Mouse (Mus musculus): ENCODE measurements around the gene Gm20388. TPM values are rescaled to one million over a fixed set of nuclear protein-coding genes. Genes with fewer than 3 reads are reported as not detected.
"Not testable (repeated sequence)": the region's sequence is repeated elsewhere in the genome, so short reads cannot be mapped to it uniquely, and the experiment has no call there.

The Gm20388 gene
- polyA plus RNA-seq, 1 experiment from 2014 or later: 2.5 TPM

DNA sequence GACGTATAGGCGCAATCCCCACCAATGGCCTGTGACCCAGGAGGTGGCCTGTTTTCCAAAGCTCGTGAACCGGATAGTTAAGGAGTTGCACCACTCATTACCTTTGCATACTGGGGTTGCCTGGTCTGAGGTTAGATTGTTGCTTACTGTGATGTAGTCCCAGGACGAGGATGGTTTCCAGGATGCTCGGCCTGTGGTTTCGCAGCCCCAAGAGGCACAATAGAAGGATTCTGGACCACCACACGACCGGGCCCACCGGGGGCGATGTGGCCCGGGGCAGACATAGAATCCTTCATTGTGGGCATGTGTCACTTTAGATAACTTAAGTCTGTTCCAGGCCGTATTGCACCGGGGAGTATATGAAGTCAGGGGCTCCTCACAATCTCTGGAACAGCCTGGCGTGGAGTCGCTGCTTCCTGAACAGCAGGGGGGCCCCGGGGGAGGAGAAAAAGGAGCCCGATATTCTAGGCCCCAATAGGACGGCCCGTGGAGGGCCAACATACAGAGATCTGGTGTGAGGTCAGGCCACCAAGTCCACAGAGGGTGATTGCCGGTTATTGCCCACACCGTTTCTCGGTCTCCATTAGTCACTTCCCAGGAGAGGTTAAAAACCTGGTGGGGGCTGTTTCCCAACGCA is 3517.1 kb downstream of the Gm20388 start:
- peaks cover 38% of the 10 kb centered on the region for H3K9me3 ChIP-seq (replicated peaks)
- H3K4me1 ChIP-seq: no peaks in the 10 kb centered on the region
- no peaks in the 10 kb centered on the region for H3K36me3 ChIP-seq
- no peak overlapping the region for H3K4me3 ChIP-seq
- DNase-seq (ENCODE audit: low spot score): no peak
- no peaks in the 10 kb centered on the region for H3K27me3 ChIP-seq (ENCODE audit: low read depth, poor library complexity, severe bottlenecking)
- no peak overlapping the region for H3K27ac ChIP-seq
- 97% methylated on average over 24 of the region's 24 CpGs for WGBS

DNA sequence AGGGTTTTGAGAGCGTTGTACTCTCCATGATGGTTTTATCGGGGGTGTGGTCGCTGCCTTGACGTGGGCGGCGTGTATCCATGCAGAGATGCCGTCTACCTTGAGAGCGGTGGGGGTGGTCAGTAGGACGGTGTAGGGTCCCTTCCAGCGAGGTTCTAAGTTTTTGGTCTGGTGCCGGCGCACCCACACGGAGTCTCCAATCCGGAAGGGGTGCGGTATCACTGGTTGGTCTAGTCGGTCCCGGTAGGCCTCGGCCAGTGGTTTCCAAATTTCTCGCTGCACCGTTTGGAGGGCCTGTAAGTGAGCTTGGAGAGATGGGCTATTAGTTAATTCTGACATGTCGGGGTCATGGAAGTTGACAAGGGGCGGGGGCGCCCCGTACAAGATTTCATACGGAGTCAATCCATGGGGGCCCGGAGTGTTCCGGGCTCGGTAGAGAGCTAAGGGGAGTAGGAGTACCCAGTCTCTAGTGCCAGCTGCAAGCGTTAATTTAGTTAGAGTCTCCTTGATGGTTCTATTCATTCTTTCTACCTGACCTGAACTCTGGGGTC is 3517.8 kb downstream of the Gm20388 start:
- no peak for DNase-seq (ENCODE audit: low spot score)
- H3K27ac ChIP-seq: no peak overlapping the region
- WGBS: 97% methylated on average over 29 of the region's 29 CpGs
- no peaks in the 10 kb centered on the region for H3K4me1 ChIP-seq
- H3K27me3 ChIP-seq (ENCODE audit: low read depth, poor library complexity, severe bottlenecking): no peaks in the 10 kb centered on the region
- H3K4me3 ChIP-seq: no peak overlapping the region
- H3K9me3 ChIP-seq (replicated peaks): peaks cover 42% of the 10 kb centered on the region
- no peaks in the 10 kb centered on the region for H3K36me3 ChIP-seq

DNA sequence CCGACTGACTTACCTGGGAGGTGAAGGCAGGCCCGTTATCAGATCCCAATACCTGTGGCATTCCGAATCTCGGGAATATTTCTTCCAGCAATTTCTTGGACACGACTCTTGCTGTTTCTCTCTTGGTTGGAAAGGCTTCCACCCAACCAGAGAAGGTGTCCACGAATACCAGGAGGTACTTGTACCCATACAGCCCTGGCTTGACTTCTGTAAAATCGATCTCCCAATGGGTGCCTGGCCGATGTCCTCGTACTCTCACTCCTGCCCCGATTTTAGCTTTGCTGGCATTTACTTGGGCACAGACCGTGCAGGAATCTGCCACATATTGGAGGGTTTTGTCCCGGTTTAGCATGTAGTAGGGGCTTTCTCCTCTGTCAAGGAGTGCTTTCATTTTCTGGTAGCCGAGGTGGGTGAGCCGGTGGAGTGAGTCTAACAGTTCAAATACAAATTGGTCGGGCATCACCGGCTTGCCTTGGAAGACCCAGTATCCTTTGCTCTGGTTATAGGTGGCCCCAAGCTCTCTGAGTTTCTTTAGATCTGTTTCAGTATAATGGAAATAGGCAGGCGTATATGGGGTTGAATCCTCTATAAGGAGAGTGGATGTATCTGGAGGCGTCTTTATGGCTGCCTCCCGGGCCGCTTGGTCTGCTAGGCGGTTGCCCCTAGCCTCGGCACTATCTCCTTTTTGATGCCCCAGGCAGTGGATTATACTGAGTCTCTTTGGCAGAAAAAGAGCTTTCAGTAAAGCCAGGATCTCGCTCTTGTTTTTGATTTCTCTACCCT is 3518.5 kb downstream of the Gm20388 start:
- no peaks in the 10 kb centered on the region for H3K36me3 ChIP-seq
- no peak overlapping the region for H3K27ac ChIP-seq
- H3K4me3 ChIP-seq: no peak overlapping the region
- DNase-seq (ENCODE audit: low spot score): no peak
- peaks cover 42% of the 10 kb centered on the region for H3K9me3 ChIP-seq (replicated peaks)
- WGBS: 96% methylated on average over 23 of the region's 23 CpGs
- H3K4me1 ChIP-seq: no peaks in the 10 kb centered on the region
- H3K27me3 ChIP-seq (ENCODE audit: low read depth, poor library complexity, severe bottlenecking): no peaks in the 10 kb centered on the region

DNA sequence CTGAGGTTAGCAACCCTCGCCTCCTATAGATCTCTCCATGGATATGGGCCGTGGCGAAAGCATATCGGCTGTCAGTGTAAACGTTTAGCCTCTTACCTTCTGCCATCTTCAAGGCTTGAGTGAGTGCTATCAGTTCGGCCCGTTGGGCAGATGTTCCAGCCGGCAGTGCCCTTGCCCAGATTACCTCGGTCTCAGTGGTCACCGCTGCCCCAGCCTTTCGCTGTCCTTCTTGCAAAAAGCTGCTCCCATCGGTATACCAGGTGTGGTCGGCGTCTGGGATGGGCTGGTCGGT is 3519.0 kb downstream of the Gm20388 start:
- H3K4me3 ChIP-seq; H3K27ac ChIP-seq; H3K27me3 ChIP-seq (ENCODE audit: low read depth, poor library complexity, severe bottlenecking); DNase-seq (ENCODE audit: low spot score); H3K36me3 ChIP-seq; H3K4me1 ChIP-seq: not testable (repeated sequence)
- peaks cover 42% of the 10 kb centered on the region for H3K9me3 ChIP-seq (replicated peaks)
- WGBS: 96% methylated on average over 15 of the region's 15 CpGs

DNA sequence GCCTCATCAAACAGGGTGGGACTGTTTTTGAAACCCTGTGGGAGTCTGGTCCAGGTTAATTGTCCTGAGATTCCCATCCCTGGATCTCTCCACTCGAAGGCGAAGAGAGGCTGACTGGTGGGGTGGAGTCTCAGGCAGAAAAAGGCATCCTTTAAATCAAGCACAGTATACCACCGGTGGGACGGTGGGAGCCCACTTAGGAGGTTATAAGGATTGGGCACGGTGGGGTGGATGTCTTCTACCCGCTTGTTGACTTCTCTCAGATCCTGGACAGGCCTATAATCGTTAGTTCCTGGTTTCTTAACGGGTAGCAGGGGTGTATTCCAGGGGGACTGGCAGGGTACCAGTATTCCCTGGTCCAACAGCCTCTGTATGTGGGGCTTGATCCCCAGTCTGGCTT is 3520.3 kb downstream of the Gm20388 start:
- not testable (repeated sequence) for H3K27ac ChIP-seq; H3K4me3 ChIP-seq; H3K36me3 ChIP-seq; H3K27me3 ChIP-seq (ENCODE audit: low read depth, poor library complexity, severe bottlenecking); DNase-seq (ENCODE audit: low spot score); H3K4me1 ChIP-seq
- 90% methylated on average over 8 of the region's 8 CpGs for WGBS
- H3K9me3 ChIP-seq (replicated peaks): peaks cover 42% of the 10 kb centered on the region

DNA sequence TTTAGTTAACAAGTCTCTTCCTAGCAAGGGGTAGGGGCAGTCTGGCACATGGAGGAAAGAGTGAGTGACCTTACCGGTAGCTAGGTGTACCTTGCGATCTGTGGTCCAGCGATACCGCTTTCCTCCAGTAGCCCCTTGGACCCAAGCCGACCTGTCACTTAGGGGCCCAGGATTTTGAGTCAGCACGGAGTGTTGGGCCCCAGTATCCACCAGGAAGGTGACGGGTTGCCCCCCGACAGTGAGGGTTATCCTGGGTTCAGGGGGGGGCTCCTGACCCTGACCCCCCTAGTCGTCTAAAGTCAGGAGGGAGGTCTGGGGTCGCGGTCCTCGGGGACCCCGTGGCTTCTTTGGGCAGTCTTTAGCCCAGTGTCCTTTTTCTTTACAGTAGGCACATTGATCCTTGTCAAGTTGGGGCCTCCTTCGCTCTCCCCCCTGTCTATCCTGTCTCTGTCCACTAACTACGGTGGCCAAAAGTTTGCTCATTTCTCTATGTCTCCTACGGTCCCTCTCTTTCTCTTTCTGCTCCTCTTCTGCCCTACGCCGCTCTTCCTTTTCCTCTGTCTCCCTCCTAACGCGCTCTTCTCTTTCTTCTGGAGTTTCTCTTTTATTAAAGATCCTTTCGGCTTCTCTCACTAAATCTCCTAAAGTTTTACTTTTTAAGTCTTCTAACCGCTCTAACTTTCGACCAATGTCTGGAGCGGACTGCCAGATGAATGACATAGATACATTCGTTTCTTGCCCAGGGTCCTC is 3521.2 kb downstream of the Gm20388 start:
- Histone ChIP-seq H3K4me3 (no peak overlapping the region), H3K4me1 (no peaks in the 10 kb centered on the region), H3K36me3 (no peaks in the 10 kb centered on the region), H3K9me3 (replicated peaks) (peaks cover 42% of the 10 kb centered on the region), H3K27me3 (ENCODE audit: low read depth, poor library complexity, severe bottlenecking) (no peaks in the 10 kb centered on the region), H3K27ac (no peak overlapping the region)
- no peak for DNase-seq (ENCODE audit: low spot score)
- WGBS: 97% methylated on average over 25 of the region's 25 CpGs

DNA sequence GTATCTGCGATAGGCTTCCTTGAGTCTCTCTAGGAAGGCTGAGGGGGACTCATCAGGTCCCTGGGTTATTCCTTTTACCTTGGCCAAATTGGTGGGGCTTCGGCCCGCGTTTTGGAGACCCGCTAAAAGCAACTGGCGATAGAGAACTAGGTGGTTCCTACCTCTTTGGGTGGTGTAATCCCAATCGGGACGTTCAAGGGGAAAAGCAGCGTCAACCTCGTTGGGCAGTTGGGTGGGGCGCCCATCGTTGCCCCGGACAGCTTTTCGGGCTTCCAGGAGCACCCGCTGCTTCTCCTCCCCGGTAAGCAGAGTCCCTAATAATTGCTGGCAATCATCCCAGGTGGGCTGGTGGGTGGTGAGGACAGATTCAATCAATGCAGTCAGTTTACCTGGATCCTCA is 3521.7 kb downstream of the Gm20388 start:
- DNase-seq (ENCODE audit: low spot score): no peak
- H3K9me3 ChIP-seq (replicated peaks): peaks cover 36% of the 10 kb centered on the region
- H3K36me3 ChIP-seq: no peaks in the 10 kb centered on the region
- 95% methylated on average over 16 of the region's 16 CpGs for WGBS
- no peak overlapping the region for H3K27ac ChIP-seq
- H3K27me3 ChIP-seq (ENCODE audit: low read depth, poor library complexity, severe bottlenecking): no peaks in the 10 kb centered on the region
- no peak overlapping the region for H3K4me3 ChIP-seq
- no peaks in the 10 kb centered on the region for H3K4me1 ChIP-seq

DNA sequence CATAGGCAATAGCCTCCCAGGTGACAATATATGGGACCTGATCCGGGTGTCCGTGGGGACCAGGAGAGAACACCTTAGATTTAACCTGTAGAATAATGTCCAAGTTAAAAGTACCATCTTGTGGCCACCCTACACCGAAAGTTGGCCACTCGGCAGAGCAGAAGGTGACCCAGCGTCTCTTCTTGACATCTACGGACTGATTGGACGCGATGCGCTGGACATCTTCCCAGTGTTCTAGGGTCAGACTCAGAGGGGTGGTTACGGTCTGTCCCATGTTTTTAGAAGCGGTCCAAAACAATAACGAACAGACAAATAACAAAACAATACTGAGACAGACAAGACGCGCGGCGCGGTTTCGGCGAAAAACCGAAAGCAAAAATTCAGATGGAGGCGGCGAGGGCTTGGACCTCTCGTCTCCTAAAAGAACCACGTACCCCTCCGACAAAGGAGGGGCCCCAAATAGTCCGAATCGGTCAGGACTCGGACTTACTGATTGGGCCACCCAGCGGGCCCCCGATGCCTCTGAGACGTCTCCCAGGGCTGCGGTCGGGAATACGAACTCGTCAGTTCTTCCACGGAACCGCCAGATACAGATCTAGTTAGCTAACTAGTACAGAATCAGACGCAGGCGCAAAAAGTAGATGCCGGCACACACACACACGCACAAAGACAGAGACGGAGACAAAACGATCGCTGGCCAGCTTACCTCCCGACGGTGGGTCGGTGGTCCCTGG is 3522.8 kb downstream of the Gm20388 start:
- not testable (repeated sequence) for H3K27me3 ChIP-seq (ENCODE audit: low read depth, poor library complexity, severe bottlenecking); H3K27ac ChIP-seq; H3K4me1 ChIP-seq; DNase-seq (ENCODE audit: low spot score); H3K36me3 ChIP-seq; H3K4me3 ChIP-seq
- H3K9me3 ChIP-seq (replicated peaks): peaks cover 26% of the 10 kb centered on the region
- 97% methylated on average over 47 of the region's 47 CpGs for WGBS

DNA sequence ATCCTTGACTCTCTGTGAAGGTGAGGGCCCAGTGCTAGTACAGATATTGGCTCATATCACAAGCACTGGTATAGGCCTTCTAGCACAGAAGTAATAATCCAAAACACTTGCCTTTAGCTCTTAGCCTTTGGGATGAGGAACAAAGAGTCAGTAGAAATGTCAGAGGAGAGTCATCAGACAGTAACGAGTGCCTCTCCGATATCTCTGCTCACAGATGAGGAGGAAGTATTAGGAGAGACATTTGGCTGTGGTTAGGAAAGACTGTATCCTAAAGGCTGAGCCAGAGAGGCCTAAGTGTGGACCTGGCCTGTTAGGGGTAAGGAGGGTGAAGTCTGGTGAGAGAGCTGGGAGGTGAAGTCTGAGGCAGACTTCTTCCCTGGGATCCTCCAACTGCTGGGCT is 3531.1 kb downstream of the Gm20388 start:
- H3K4me3 ChIP-seq: no peak overlapping the region
- DNase-seq (ENCODE audit: low spot score): no peak
- WGBS: 96% methylated on average over 2 of the region's 2 CpGs
- H3K36me3 ChIP-seq: peaks cover 14% of the 10 kb centered on the region
- H3K9me3 ChIP-seq (replicated peaks): no peaks in the 10 kb centered on the region
- H3K27me3 ChIP-seq (ENCODE audit: low read depth, poor library complexity, severe bottlenecking): no peaks in the 10 kb centered on the region
- H3K4me1 ChIP-seq: peaks cover 13% of the 10 kb centered on the region
- H3K27ac ChIP-seq: no peak overlapping the region

DNA sequence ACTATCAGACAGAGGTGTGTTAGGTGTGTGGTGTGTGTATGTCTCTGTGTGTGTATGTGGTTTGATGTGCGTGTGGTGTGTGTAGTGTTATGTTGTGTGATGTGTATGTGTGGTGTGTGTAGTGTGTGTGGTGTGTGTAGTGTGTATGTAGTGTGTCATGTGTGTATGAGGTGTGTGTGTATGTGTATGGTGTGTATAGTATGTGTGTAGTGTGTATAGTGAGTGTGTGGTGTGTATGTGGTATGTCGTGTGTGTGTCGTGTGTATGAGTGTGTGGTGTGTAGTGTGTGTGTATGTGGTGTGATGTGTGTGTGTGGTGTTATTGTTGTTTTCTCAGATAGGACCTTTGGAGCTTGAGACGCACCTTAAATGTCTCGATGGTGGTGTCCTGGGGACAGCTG is 3531.7 kb downstream of the Gm20388 start:
- Histone ChIP-seq H3K4me1 (peaks cover 13% of the 10 kb centered on the region), H3K9me3 (replicated peaks) (no peaks in the 10 kb centered on the region), H3K27me3 (ENCODE audit: low read depth, poor library complexity, severe bottlenecking) (no peaks in the 10 kb centered on the region), H3K4me3 (peak overlapping the region; percentile 76), H3K27ac (peak overlapping the region; percentile 96; the same call in 1 of the 2 replicates), H3K36me3 (peaks cover 19% of the 10 kb centered on the region)
- 78% methylated on average over 5 of the region's 5 CpGs for WGBS
- DNase-seq (ENCODE audit: low spot score): no peak

DNA sequence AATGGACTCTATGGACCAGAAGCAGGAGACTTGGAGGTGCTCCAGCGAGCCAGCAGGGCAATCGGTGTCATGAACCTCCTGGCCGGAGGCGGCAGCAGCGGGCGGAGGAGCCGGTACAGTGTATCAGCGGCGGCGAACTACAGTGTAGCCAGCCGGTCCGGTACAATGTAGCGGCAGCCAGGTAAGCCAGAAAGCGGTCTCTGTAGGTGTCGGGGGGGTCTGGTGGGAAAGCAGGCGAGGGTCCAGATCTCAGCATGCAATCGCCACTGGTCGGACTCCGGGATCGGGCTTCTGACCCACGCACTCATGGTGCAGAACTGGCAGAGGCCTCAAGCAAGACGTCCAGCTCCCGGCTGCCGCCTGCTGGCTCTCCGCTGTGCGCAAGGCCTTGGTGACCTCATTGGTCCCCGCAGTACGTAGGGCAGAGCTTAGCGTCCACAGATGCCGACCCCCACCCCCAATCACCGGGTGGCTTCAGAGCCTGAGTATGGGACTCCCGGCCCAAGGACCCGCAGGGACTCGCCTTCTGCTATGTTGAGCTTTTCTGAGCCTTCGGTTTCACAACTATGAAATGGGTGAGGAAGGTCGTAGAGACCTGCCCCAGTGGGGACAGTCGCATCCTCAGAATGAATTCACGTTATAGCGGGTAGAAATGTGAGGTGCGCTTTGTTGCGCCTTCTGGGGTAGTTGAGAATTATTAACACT is 3532.4 kb downstream of the Gm20388 start:
- WGBS: 1% methylated on average over 41 of the region's 41 CpGs
- peak; percentile 93 for DNase-seq (ENCODE audit: low spot score)
- Histone ChIP-seq H3K27me3 (ENCODE audit: low read depth, poor library complexity, severe bottlenecking) (no peaks in the 10 kb centered on the region), H3K27ac (peak overlapping the region; percentile 96), H3K4me3 (peak overlapping the region; percentile 76), H3K9me3 (replicated peaks) (no peaks in the 10 kb centered on the region), H3K36me3 (peaks cover 23% of the 10 kb centered on the region), H3K4me1 (peaks cover 13% of the 10 kb centered on the region)

DNA sequence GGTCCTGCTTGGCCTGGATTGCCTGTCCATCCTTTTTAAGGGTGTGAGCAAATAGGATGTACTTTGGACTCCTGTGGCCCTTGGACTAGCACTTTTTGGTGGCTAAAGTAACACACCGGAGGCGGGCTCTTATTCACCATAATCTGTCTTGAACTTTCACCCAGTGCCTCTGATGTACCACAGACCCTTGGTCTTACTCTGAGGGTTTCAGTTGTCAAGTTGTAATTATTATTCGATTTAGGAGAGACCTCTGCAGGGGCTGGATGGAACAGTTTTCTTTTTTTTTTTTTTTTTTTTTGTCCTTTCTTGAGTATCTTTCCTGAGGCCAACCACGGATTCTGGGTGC is 3532.9 kb downstream of the Gm20388 start:
- 40% methylated on average over 4 of the region's 4 CpGs for WGBS
- Histone ChIP-seq H3K36me3 (peaks cover 27% of the 10 kb centered on the region), H3K9me3 (replicated peaks) (no peaks in the 10 kb centered on the region), H3K27me3 (ENCODE audit: low read depth, poor library complexity, severe bottlenecking) (no peaks in the 10 kb centered on the region), H3K4me1 (peaks cover 13% of the 10 kb centered on the region), H3K27ac (peak overlapping the region; percentile 96), H3K4me3 (peak overlapping the region; percentile 76)
- no peak for DNase-seq (ENCODE audit: low spot score)
